9 mouse cellular contexts compared by ENCODE assay signal in the genomic region with DNA sequence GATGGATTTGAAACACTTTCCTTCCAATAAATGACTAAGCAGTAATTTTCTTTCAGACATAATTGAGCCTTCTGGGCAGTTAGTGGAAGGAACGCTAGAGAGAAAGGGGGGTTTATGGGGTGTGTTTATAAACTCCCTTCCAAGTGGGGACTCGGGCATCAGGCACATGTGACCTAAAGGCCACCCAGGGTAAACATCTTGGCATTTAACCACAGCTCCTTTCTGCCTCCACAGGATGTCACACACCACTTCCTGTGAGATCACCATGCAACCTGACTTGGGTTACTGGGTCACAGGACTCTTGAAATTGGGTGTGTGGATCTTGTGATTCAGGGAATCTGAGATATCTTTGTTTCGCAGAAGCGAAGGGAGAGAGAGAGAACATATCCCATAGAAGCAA. TPM values are rescaled to one million over a fixed set of nuclear protein-coding genes. Genes with fewer than 3 reads are reported as not detected.
DNase-seq lines count a peak whose midpoint lies in the region; ATAC-seq lines count a peak whose summit lies in the region.
"Had no signal": no experiment of that assay in that cellular context is flagged by ENCODE, and none has a peak within 500 bp of the region (broad histone marks: within the 10 kb centered on the region; RNA-seq: fewer than 3 reads in every experiment).

No protein-coding gene starts in this region.

- ATAC-seq in cerebellum, adult (ENCODE audit: insufficient number of reproducible peaks, low FRiP score, low TSS enrichment): no peak

- peak; percentile 40 for DNase-seq in cerebellum, adult 9-11 months
- DNase-seq in urinary bladder, postnatal 14 days (ENCODE audit: low spot score): peak; percentile 19
- DNase-seq in urinary bladder, postnatal 25 days (ENCODE audit: low spot score): no peak
- peak; percentile 78 for DNase-seq in lung, postnatal 25 days (ENCODE audit: low spot score)
- DNase-seq in thymus, postnatal 4 days: peak; percentile 50
- DNase-seq in left cerebral cortex, postnatal 14 days (ENCODE audit: low spot score in 2 of 2): no peak
- no peak for DNase-seq in embryo, embryonic 11 days
- DNase-seq: cerebellum, postnatal 25 days had no signal

- intact Hi-C loops in left cerebral cortex, postnatal 14 days (cut with DNase I): no loop called here

RNA-seq across cellular contexts. Expression of a gene that starts 2.1 kb away (rescaled TPM):
- total RNA-seq in left cerebral cortex, postnatal 14 days (2021): 10 to 100 TPM; 84.8 to 90.0 TPM

RNA-seq across cellular contexts. Expression of a gene that starts 22.9 kb away (rescaled TPM):
- total RNA-seq in left cerebral cortex, postnatal 14 days (2021): 10 to 100 TPM; 62.1 to 75.0 TPM

RNA-seq across cellular contexts. Expression of a gene that starts 31.2 kb away (rescaled TPM):
- total RNA-seq in left cerebral cortex, postnatal 14 days (2021): under 1 TPM; 0.36 to 0.42 TPM

Comparison
In these comparisons a context has a peak if more than half of its experiments do, and no peak if none do; other contexts are left out.
1. DNase-seq: peak in cerebellum, adult 9-11 months (single experiment), urinary bladder, postnatal 14 days (single experiment), lung, postnatal 25 days (single experiment) and thymus, postnatal 4 days (single experiment); none in urinary bladder, postnatal 25 days (single experiment), left cerebral cortex, postnatal 14 days (0 of 2) and embryo, embryonic 11 days (single experiment).